Mouse (Mus musculus): ENCODE data around the gene Olfm2.
"Not testable (repeated sequence)": the region's sequence is repeated elsewhere in the genome, so short reads cannot be mapped to it uniquely, and the experiment has no call there.

The Olfm2 gene

GRCm38 (mm10) chr9:20653859-20654258 lies 92.3 kb downstream of the Olfm2 start:
- no peak for DNase-seq (ENCODE audit: low read depth, low spot score)

- no peak for DNase-seq (ENCODE audit: low read depth, low spot score)
Measured at GRCm38 (mm10) chr9:20652260-20652658, 93.9 kb downstream of the Olfm2 start.

GRCm38 (mm10) chr9:20651602-20652259 lies 94.4 kb downstream of the Olfm2 start, which contains the start of gene Pin1:
TSS of gene Pin1 (plus strand) at chr9:20652095.
- DNase-seq (ENCODE audit: low read depth, low spot score) = peak; percentile 100

- DNase-seq (ENCODE audit: low read depth, low spot score) = no peak
Measured at GRCm38 (mm10) chr9:20645121-20645520, 101.0 kb downstream of the Olfm2 start.

GRCm38 (mm10) chr9:20644360-20645081 lies 101.6 kb downstream of the Olfm2 start, which contains the start of gene Fbxl12:
TSS of gene Fbxl12 (minus strand) at chr9:20644767.
- peak; percentile 91 for DNase-seq (ENCODE audit: low read depth, low spot score)

GRCm38 (mm10) chr9:20643781-20644180 lies 102.4 kb downstream of the Olfm2 start:
- DNase-seq (ENCODE audit: low read depth, low spot score) = no peak

GRCm38 (mm10) chr9:20642896-20643466 lies 103.2 kb downstream of the Olfm2 start:
- DNase-seq (ENCODE audit: low read depth, low spot score) = peak; percentile 98

GRCm38 (mm10) chr9:20642101-20642895 lies 103.9 kb downstream of the Olfm2 start, which contains the start of gene Ubl5:
TSS of gene Ubl5 (plus strand) at chr9:20642878.
- peak; percentile 100 for DNase-seq (ENCODE audit: low read depth, low spot score)

- DNase-seq (ENCODE audit: low read depth, low spot score) = no peak
Measured at GRCm38 (mm10) chr9:20641501-20641900, 104.6 kb downstream of the Olfm2 start.

- no peak for DNase-seq (ENCODE audit: low read depth, low spot score)
Measured at GRCm38 (mm10) chr9:20639486-20639885, 106.7 kb downstream of the Olfm2 start.

GRCm38 (mm10) chr9:20638552-20638951 lies 107.6 kb downstream of the Olfm2 start:
- no peak for DNase-seq (ENCODE audit: low read depth, low spot score)

- no peak for DNase-seq (ENCODE audit: low read depth, low spot score)
Measured at GRCm38 (mm10) chr9:20636790-20637189, 109.4 kb downstream of the Olfm2 start.

- peak; percentile 31 for DNase-seq (ENCODE audit: low read depth, low spot score)
Measured at GRCm38 (mm10) chr9:20636256-20636655, 109.9 kb downstream of the Olfm2 start.

GRCm38 (mm10) chr9:20635676-20636075 lies 110.5 kb downstream of the Olfm2 start:
- not testable (repeated sequence) for DNase-seq (ENCODE audit: low read depth, low spot score)

GRCm38 (mm10) chr9:20631332-20631731 lies 114.8 kb downstream of the Olfm2 start:
- DNase-seq (ENCODE audit: low read depth, low spot score) = no peak
